Mouse (Mus musculus): ENCODE results near the gene Olfr1294. TPM values are rescaled to one million over a fixed set of nuclear protein-coding genes. Genes with fewer than 3 reads are reported as not detected.

The Olfr1294 gene
- not detected for polyA plus RNA-seq (2014; fragmentation: Illumina TruSeq; extraction: RNeasy Lipid Tissue Mini Kit (QIAGEN cat#74804); ENCODE audit: low read depth, low replicate concordance)

GRCm38 (mm10) chr2:111540191-111540590 lies at the start of gene Olfr1294:
Gene Olfr1294, minus strand, starts transcription at chr2:111540291.

GRCm38 (mm10) chr2:111569581-111569980 lies 29.5 kb upstream of the Olfr1294 start, which contains the start of gene Olfr1295:
Gene Olfr1295, minus strand, starts transcription at chr2:111569681.

GRCm38 (mm10) chr2:111524903-111525302 lies 15.2 kb downstream of the Olfr1294 start, which contains the start of gene Olfr1293-ps:
Gene Olfr1293-ps, plus strand, starts transcription at chr2:111525203.

DNA sequence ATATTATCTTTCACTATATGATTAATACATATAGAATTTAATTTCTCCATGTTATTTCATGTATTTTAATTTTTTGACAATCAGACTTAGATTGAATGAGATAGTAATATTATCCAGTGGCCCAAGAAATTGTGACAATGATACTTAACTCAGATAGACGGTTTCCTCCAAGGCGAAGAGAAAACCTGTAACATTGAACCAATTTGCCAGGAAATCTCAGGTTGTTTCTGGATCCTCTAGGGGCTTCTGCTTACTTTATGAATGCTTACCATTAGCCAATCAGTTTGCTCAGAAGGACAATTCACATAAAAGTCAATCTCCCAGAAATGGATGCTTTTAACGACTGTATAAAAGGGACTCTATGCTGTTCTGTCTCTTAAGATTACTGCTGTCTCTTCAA lies 43.2 kb downstream of the Olfr1294 start, which contains the start of gene Olfr1291-ps1:
Gene Olfr1291-ps1, plus strand, starts transcription at position 301 of the 400 bp plus-strand sequence.

GRCm38 (mm10) chr2:111493729-111494128 lies 46.4 kb downstream of the Olfr1294 start, which contains the start of gene Olfr1290:
Gene Olfr1290, minus strand, starts transcription at chr2:111493829.

Other genes with a start within 250 kb of the Olfr1294 start
- gene Olfr1279, start 239.7 kb downstream of the Olfr1294 start, polyA plus RNA-seq (2014; fragmentation: Illumina TruSeq; extraction: RNeasy Lipid Tissue Mini Kit (QIAGEN cat#74804); ENCODE audit: low read depth, low replicate concordance), result 0.59 TPM
- 1.7 TPM for gene Olfr1280, start 226.3 kb downstream of the Olfr1294 start, polyA plus RNA-seq (2014; fragmentation: Illumina TruSeq; extraction: RNeasy Lipid Tissue Mini Kit (QIAGEN cat#74804); ENCODE audit: low read depth, low replicate concordance)
- 0.11 TPM for gene Olfr1281, start 213.8 kb downstream of the Olfr1294 start, polyA plus RNA-seq (2014; fragmentation: Illumina TruSeq; extraction: RNeasy Lipid Tissue Mini Kit (QIAGEN cat#74804); ENCODE audit: low read depth, low replicate concordance)
- not detected for gene Olfr1282, start 204.2 kb downstream of the Olfr1294 start, polyA plus RNA-seq (2014; fragmentation: Illumina TruSeq; extraction: RNeasy Lipid Tissue Mini Kit (QIAGEN cat#74804); ENCODE audit: low read depth, low replicate concordance)
- 0.13 TPM for gene Olfr1283, start 173.5 kb downstream of the Olfr1294 start, polyA plus RNA-seq (2014; fragmentation: Illumina TruSeq; extraction: RNeasy Lipid Tissue Mini Kit (QIAGEN cat#74804); ENCODE audit: low read depth, low replicate concordance)
- gene Olfr1284, start 164.8 kb downstream of the Olfr1294 start, polyA plus RNA-seq (2014; fragmentation: Illumina TruSeq; extraction: RNeasy Lipid Tissue Mini Kit (QIAGEN cat#74804); ENCODE audit: low read depth, low replicate concordance), result not detected
- not detected for gene Olfr1286, start 117.2 kb downstream of the Olfr1294 start, polyA plus RNA-seq (2014; fragmentation: Illumina TruSeq; extraction: RNeasy Lipid Tissue Mini Kit (QIAGEN cat#74804); ENCODE audit: low read depth, low replicate concordance)
- gene Olfr1287, start 91.1 kb downstream of the Olfr1294 start, polyA plus RNA-seq (2014; fragmentation: Illumina TruSeq; extraction: RNeasy Lipid Tissue Mini Kit (QIAGEN cat#74804); ENCODE audit: low read depth, low replicate concordance), result not detected
- not detected for gene Olfr1288, start 66.2 kb downstream of the Olfr1294 start, polyA plus RNA-seq (2014; fragmentation: Illumina TruSeq; extraction: RNeasy Lipid Tissue Mini Kit (QIAGEN cat#74804); ENCODE audit: low read depth, low replicate concordance)
- gene Olfr1289, start 59.5 kb downstream of the Olfr1294 start, polyA plus RNA-seq (2014; fragmentation: Illumina TruSeq; extraction: RNeasy Lipid Tissue Mini Kit (QIAGEN cat#74804); ENCODE audit: low read depth, low replicate concordance), result not detected
- not detected for gene Olfr1290, start 46.5 kb downstream of the Olfr1294 start, polyA plus RNA-seq (2014; fragmentation: Illumina TruSeq; extraction: RNeasy Lipid Tissue Mini Kit (QIAGEN cat#74804); ENCODE audit: low read depth, low replicate concordance)
- gene Olfr1291-ps1, start 43.1 kb downstream of the Olfr1294 start, polyA plus RNA-seq (2014; fragmentation: Illumina TruSeq; extraction: RNeasy Lipid Tissue Mini Kit (QIAGEN cat#74804); ENCODE audit: low read depth, low replicate concordance), result not detected
- not detected for gene Olfr1293-ps, start 15.1 kb downstream of the Olfr1294 start, polyA plus RNA-seq (2014; fragmentation: Illumina TruSeq; extraction: RNeasy Lipid Tissue Mini Kit (QIAGEN cat#74804); ENCODE audit: low read depth, low replicate concordance)
- not detected for gene Olfr1295, start 29.4 kb upstream of the Olfr1294 start, polyA plus RNA-seq (2014; fragmentation: Illumina TruSeq; extraction: RNeasy Lipid Tissue Mini Kit (QIAGEN cat#74804); ENCODE audit: low read depth, low replicate concordance)
- gene Olfr1297, start 86.2 kb upstream of the Olfr1294 start, polyA plus RNA-seq (2014; fragmentation: Illumina TruSeq; extraction: RNeasy Lipid Tissue Mini Kit (QIAGEN cat#74804); ENCODE audit: low read depth, low replicate concordance), result not detected
- not detected for gene Olfr1298, start 108.9 kb upstream of the Olfr1294 start, polyA plus RNA-seq (2014; fragmentation: Illumina TruSeq; extraction: RNeasy Lipid Tissue Mini Kit (QIAGEN cat#74804); ENCODE audit: low read depth, low replicate concordance)
- gene Olfr1299, start 121.1 kb upstream of the Olfr1294 start, polyA plus RNA-seq (2014; fragmentation: Illumina TruSeq; extraction: RNeasy Lipid Tissue Mini Kit (QIAGEN cat#74804); ENCODE audit: low read depth, low replicate concordance), result not detected
- gene Olfr1301, start 210.7 kb upstream of the Olfr1294 start, polyA plus RNA-seq (2014; fragmentation: Illumina TruSeq; extraction: RNeasy Lipid Tissue Mini Kit (QIAGEN cat#74804); ENCODE audit: low read depth, low replicate concordance), result not detected
- gene Olfr1302, start 237.1 kb upstream of the Olfr1294 start, polyA plus RNA-seq (2014; fragmentation: Illumina TruSeq; extraction: RNeasy Lipid Tissue Mini Kit (QIAGEN cat#74804); ENCODE audit: low read depth, low replicate concordance), result not detected

All from testis, adult 10 weeks (tissue).